In the genomic region with DNA sequence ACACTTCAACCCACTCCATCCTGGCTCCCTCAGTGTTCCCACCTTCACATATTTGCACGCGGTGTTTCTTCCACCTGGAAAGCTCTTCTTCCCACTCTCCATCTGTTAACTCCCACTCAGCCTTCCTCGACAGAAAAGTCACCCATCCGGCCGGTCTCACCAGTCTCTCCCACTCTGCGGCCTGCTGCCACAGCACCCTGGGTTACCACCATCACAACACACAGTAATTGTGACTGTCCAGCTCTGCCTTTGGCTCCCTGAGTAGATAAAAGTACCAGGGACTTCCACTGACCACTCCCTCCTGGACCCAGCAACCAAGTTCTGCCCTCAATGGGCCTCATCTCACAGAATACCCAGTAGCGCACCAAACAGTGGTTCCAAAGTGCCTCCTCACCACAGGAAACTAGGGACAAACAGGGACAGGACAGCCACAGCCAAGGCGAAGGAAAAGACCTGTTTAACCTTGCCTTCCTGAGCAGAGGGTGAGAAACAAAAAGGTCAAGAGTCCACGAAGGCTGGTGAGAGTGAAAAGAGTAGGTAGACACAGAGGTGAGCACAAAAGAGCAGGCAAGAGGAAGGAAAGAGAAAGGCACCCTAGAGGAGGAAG, we compare ENCODE assay signal across 8 mouse cellular contexts. TPM values are rescaled to one million over a fixed set of nuclear protein-coding genes. Genes with fewer than 3 reads are reported as not detected.
DNase-seq lines count a peak whose midpoint lies in the region; ATAC-seq and TF ChIP-seq lines count a peak whose summit lies in the region.

No protein-coding gene starts in this region.

- no peaks in the 10 kb centered on the region for H3K27me3 ChIP-seq in heart, embryonic 16.5 days (ENCODE audit: control insufficient read depth, insufficient read depth, low read length)
- no peaks in the 10 kb centered on the region for H3K27me3 ChIP-seq in limb, embryonic 12.5 days
- H3K27me3 ChIP-seq in myocyte (ENCODE audit: control insufficient read depth, insufficient read depth, insufficient read length), result no peaks in the 10 kb centered on the region

- WGBS in heart, embryonic 16.5 days, result 24% methylated on average over 9 of the region's 9 CpGs
- 54% methylated on average over 9 of the region's 9 CpGs for WGBS in limb, embryonic 12.5 days

- peak overlapping the region; percentile 95 for H3K4me3 ChIP-seq in heart, embryonic 16.5 days (ENCODE audit: low read length)
- peak overlapping the region; percentile 83 for H3K4me3 ChIP-seq in limb, embryonic 12.5 days (replicated peaks)
- peak overlapping the region; percentile 66 for H3K4me3 ChIP-seq in myocyte

- peaks cover 55% of the 10 kb centered on the region for H3K4me1 ChIP-seq in heart, embryonic 16.5 days (ENCODE audit: control insufficient read depth, insufficient read depth, low read length)
- peaks cover 40% of the 10 kb centered on the region for H3K4me1 ChIP-seq in limb, embryonic 12.5 days (replicated peaks)

- no peaks in the 10 kb centered on the region for H3K9me3 ChIP-seq in heart, embryonic 16.5 days (replicated peaks; ENCODE audit: control insufficient read depth, low read length)
- H3K9me3 ChIP-seq in limb, embryonic 12.5 days, result no peaks in the 10 kb centered on the region

- no peak for ATAC-seq in heart, embryonic 16.5 days (replicated peaks; ENCODE audit: extremely low read depth, insufficient read depth, low FRiP score)
- no peak for ATAC-seq in limb, embryonic 12.5 days (ENCODE audit: insufficient number of reproducible peaks, insufficient read depth, low FRiP score, low TSS enrichment, low read depth)

- no peak for TF ChIP-seq POLR2A in myocyte (IDR thresholded peaks at IDR 0.05; ENCODE audit: insufficient read length, low read depth)

- peak overlapping the region; percentile 29 for H3ac ChIP-seq in myocyte (ENCODE audit: control insufficient read depth, insufficient read length)

- H3K36me3 ChIP-seq in heart, embryonic 16.5 days (ENCODE audit: control insufficient read depth, insufficient read depth), result peaks cover 8% of the 10 kb centered on the region; the same call in 1 of the 2 replicates
- H3K36me3 ChIP-seq in limb, embryonic 12.5 days, result peaks cover 23% of the 10 kb centered on the region
- H3K36me3 ChIP-seq in myocyte (ENCODE audit: control insufficient read depth, insufficient read depth), result no peaks in the 10 kb centered on the region

- peak overlapping the region; percentile 99 for H3K9ac ChIP-seq in heart, embryonic 16.5 days (ENCODE audit: low read length)
- H3K9ac ChIP-seq in limb, embryonic 12.5 days (replicated peaks), result peak overlapping the region; percentile 93

- intact Hi-C loops in left cerebral cortex, postnatal 10 days (cut with DNase I), result no loop called here

- peak; percentile 23 for DNase-seq in left cerebral cortex, adult 11 months (ENCODE audit: low spot score)
- no peak for DNase-seq in left cerebral cortex, postnatal 10 days (ENCODE audit: extremely low spot score in 1 of 2, low spot score in 2 of 2)
- DNase-seq in cerebellum, postnatal 25 days, result peak; percentile 27 to 29
- DNase-seq in thymus, postnatal 25 days, result no peak
- no peak for DNase-seq in urinary bladder, postnatal 10 days (ENCODE audit: low spot score)

- peak overlapping the region; percentile 92 for H3K27ac ChIP-seq in heart, embryonic 16.5 days (ENCODE audit: low read length)
- H3K27ac ChIP-seq in limb, embryonic 12.5 days, result peak overlapping the region; percentile 17; the same call in 1 of the 2 replicates

- peaks cover 57% of the 10 kb centered on the region for H3K79me2 ChIP-seq in myocyte (ENCODE audit: control insufficient read depth, insufficient read depth)

- H3K4me2 ChIP-seq in heart, embryonic 16.5 days (ENCODE audit: low read depth, low read length), result peak overlapping the region; percentile 80
- peak overlapping the region; percentile 99 for H3K4me2 ChIP-seq in limb, embryonic 12.5 days
- peak overlapping the region; percentile 84 for H3K4me2 ChIP-seq in myocyte (ENCODE audit: low read depth)

TF ChIP-seq in myocyte, 11 proteins besides CTCF, POLR2A, EP300 and RAD21:
- TF ChIP-seq TCF12 (IDR thresholded peaks at IDR 0.05; ENCODE audit: insufficient read depth, poor library complexity, severe bottlenecking) (no peak), MYOD1 (IDR thresholded peaks at IDR 0.05; ENCODE audit: control insufficient read depth in 1 of 3, insufficient read length in 2 of 3, low read depth in 2 of 3) (no peak), TCF3 (IDR thresholded peaks at IDR 0.05; ENCODE audit: insufficient read length, low read depth) (no peak), MAX (IDR thresholded peaks at IDR 0.05; ENCODE audit: low read depth) (no peak)

RNA-seq across cellular contexts. Expression of a gene that starts 1.2 kb away (rescaled TPM):
- total RNA-seq in left cerebral cortex, postnatal 10 days (2021), result 100 to 1,000 TPM; 107 to 111 TPM
- 4.9 and 5.8 TPM in 2 replicates for polyA plus RNA-seq in heart, embryonic 16.5 days (2015; fragmentation: Nextera tagmentation; extraction: Ambion mirVana)
- 10.6 and 14.8 TPM in 2 replicates for polyA plus RNA-seq in limb, embryonic 12.5 days (2016; fragmentation: Nextera tagmentation; extraction: Ambion mirVana)
- 46.1 TPM for polyA plus RNA-seq in myocyte (2012; fragmentation: generic; extraction: Trizol)

RNA-seq across cellular contexts. Expression of a gene that starts 26.4 kb away (rescaled TPM):
- 10 to 100 TPM; 11.8 to 12.2 TPM for total RNA-seq in left cerebral cortex, postnatal 10 days (2021)
- polyA plus RNA-seq in heart, embryonic 16.5 days (2015; fragmentation: Nextera tagmentation; extraction: Ambion mirVana), result 1.0 and 1.5 TPM in 2 replicates
- 1.9 and 2.4 TPM in 2 replicates for polyA plus RNA-seq in limb, embryonic 12.5 days (2016; fragmentation: Nextera tagmentation; extraction: Ambion mirVana)
- polyA plus RNA-seq in myocyte (2012; fragmentation: generic; extraction: Trizol), result 2.2 TPM

RNA-seq across cellular contexts. Expression of a gene that starts 27.2 kb away (rescaled TPM):
- 100 to 1,000 TPM; 111 to 114 TPM for total RNA-seq in left cerebral cortex, postnatal 10 days (2021)
- 76.6 and 82.0 TPM in 2 replicates for polyA plus RNA-seq in heart, embryonic 16.5 days (2015; fragmentation: Nextera tagmentation; extraction: Ambion mirVana)
- polyA plus RNA-seq in limb, embryonic 12.5 days (2016; fragmentation: Nextera tagmentation; extraction: Ambion mirVana), result 107 and 111 TPM in 2 replicates
- polyA plus RNA-seq in myocyte (2012; fragmentation: generic; extraction: Trizol), result 67.5 TPM

RNA-seq across cellular contexts. Expression of a gene that starts 32.8 kb away (rescaled TPM):
- total RNA-seq in left cerebral cortex, postnatal 10 days (2021), result 100 to 1,000 TPM; 312 to 319 TPM
- 0.49 and 1.1 TPM in 2 replicates for polyA plus RNA-seq in heart, embryonic 16.5 days (2015; fragmentation: Nextera tagmentation; extraction: Ambion mirVana)
- 2.4 and 3.6 TPM in 2 replicates for polyA plus RNA-seq in limb, embryonic 12.5 days (2016; fragmentation: Nextera tagmentation; extraction: Ambion mirVana)
- polyA plus RNA-seq in myocyte (2012; fragmentation: generic; extraction: Trizol), result 7.0 TPM

RNA-seq across cellular contexts. Expression of a gene that starts 53.8 kb away (rescaled TPM):
- total RNA-seq in left cerebral cortex, postnatal 10 days (2021), result 1 to 10 TPM; 1.0 to 1.6 TPM
- 0.17 TPM in 1 of 2 replicates, not detected in the other for polyA plus RNA-seq in heart, embryonic 16.5 days (2015; fragmentation: Nextera tagmentation; extraction: Ambion mirVana)
- polyA plus RNA-seq in limb, embryonic 12.5 days (2016; fragmentation: Nextera tagmentation; extraction: Ambion mirVana), result not detected in 2 replicates
- polyA plus RNA-seq in myocyte (2012; fragmentation: generic; extraction: Trizol), result not detected

Comparison
In these comparisons a context has a peak if more than half of its experiments do, and no peak if none do; other contexts are left out.
1. DNase-seq: peak in left cerebral cortex, adult 11 months (single experiment) and cerebellum, postnatal 25 days (2 of 2); none in left cerebral cortex, postnatal 10 days (0 of 2), thymus, postnatal 25 days (single experiment) and urinary bladder, postnatal 10 days (single experiment).
2. Peak in every context shown above with its lines, with median percentiles within 50 percentile points of each other: H3K4me2 ChIP-seq and H3K4me3 ChIP-seq.